Mouse (Mus musculus) thymus, adult 2 months (tissue): Measurements from ENCODE around the gene Ripply1.

Source experiments
- CTCF ChIP-seq: fragments of 200-500 bp; IDR thresholded peaks from 2 replicates; pipeline ENCODE4 v1.5.1; 2012; ENCODE audit warnings: mild to moderate bottlenecking, control low read depth, low read length, moderate library complexity, borderline replicate concordance; ENCODE audit not compliant: control insufficient read depth, poor library complexity, insufficient read depth; ENCODE audit errors: extremely low read depth
- POLR2A ChIP-seq: fragments of 200-500 bp; IDR thresholded peaks from 2 replicates; pipeline ENCODE4 v1.6.1; 2012; ENCODE audit warnings: mild to moderate bottlenecking, low read length, control low read depth, moderate library complexity; ENCODE audit not compliant: control insufficient read depth, poor library complexity, insufficient read depth; ENCODE audit errors: extremely low read depth

- TF ChIP-seq CTCF (no peak), POLR2A (no peak)
Measured at GRCm38 (mm10) chrX:139807391-139807790, 25.2 kb upstream of the Ripply1 start.
